Mouse (Mus musculus) intestine, embryonic 14.5 days (tissue): ENCODE data around the gene Hsdl1. TPM values are rescaled to one million over a fixed set of nuclear protein-coding genes. Genes with fewer than 3 reads are reported as not detected.

Experiments used
- ATAC-seq: fragments of 200-750 bp; cut with Nextera tagmentation; replicated peaks from 2 replicates; pipeline ENCODE4 v1.8.0; 2017; ENCODE audit warnings: low read depth, moderate number of reproducible peaks, moderate TSS enrichment, moderate library complexity; ENCODE audit not compliant: low FRiP score, low TSS enrichment
- DNase-seq: peaks from one replicate; pipeline ENCODE4 v3.0.0-alpha.2; 2018; ENCODE audit warnings: low spot score
- H3K27ac ChIP-seq: fragments of 300-500 bp; sonication (generic); 2 replicates; pipeline ENCODE4 v1.5.1; 2014; ENCODE audit warnings: low read depth, mild to moderate bottlenecking, control low read depth
- H3K27me3 ChIP-seq: fragments of 300-500 bp; sonication (generic); replicated peaks from 2 replicates; pipeline ENCODE4 v1.6.1; 2014; ENCODE audit warnings: low read length, control low read depth; ENCODE audit not compliant: control insufficient read depth, insufficient read depth
- H3K36me3 ChIP-seq: fragments of 300-500 bp; sonication (generic); 2 replicates; pipeline ENCODE4 v1.6.1; 2014; ENCODE audit warnings: low read length, control low read depth; ENCODE audit not compliant: control insufficient read depth, insufficient read depth
- H3K4me1 ChIP-seq: fragments of 300-500 bp; sonication (generic); replicated peaks from 2 replicates; pipeline ENCODE4 v1.6.1; 2014; ENCODE audit warnings: low read length, control low read depth, mixed read lengths; ENCODE audit not compliant: control insufficient read depth, insufficient read depth
- H3K4me2 ChIP-seq: fragments of 300-500 bp; sonication (generic); 2 replicates; pipeline ENCODE4 v1.6.1; 2014; ENCODE audit warnings: low read length
- H3K4me3 ChIP-seq: fragments of 300-500 bp; sonication (generic); 2 replicates; pipeline ENCODE4 v1.5.1; 2014; ENCODE audit warnings: low read depth, low read length, control low read depth, mixed read lengths
- H3K9ac ChIP-seq: fragments of 300-500 bp; sonication (generic); 2 replicates; pipeline ENCODE4 v1.6.1; 2014; ENCODE audit warnings: mild to moderate bottlenecking, low read length
- H3K9me3 ChIP-seq: fragments of 300-500 bp; sonication (generic); 2 replicates; pipeline ENCODE4 v1.6.1; 2016; ENCODE audit warnings: low read length, control low read depth; ENCODE audit not compliant: control insufficient read depth
- WGBS: fragments of 180-500 bp; shearing (Covaris S2); extraction: QIAGEN DNeasy Blood & Tissue Kit; methylation state at CpG from one replicate; pipeline ENCODE4 v1.1.7; 2014; 5-methylcytosine and 5-hydroxymethylcytosine counted together
- polyA plus RNA-seq: library from polyadenylated mRNA; unstranded; fragments of >200 nt; fragmentation: Nextera tagmentation; extraction: Ambion mirVana; gene quantifications from 2 replicates; pipeline ENCODE4 v1.2.1, GENCODE M21; 2014

Hsdl1 gene
- polyA plus RNA-seq, 1 experiment from 2014 or later = 36.6 TPM

DNA sequence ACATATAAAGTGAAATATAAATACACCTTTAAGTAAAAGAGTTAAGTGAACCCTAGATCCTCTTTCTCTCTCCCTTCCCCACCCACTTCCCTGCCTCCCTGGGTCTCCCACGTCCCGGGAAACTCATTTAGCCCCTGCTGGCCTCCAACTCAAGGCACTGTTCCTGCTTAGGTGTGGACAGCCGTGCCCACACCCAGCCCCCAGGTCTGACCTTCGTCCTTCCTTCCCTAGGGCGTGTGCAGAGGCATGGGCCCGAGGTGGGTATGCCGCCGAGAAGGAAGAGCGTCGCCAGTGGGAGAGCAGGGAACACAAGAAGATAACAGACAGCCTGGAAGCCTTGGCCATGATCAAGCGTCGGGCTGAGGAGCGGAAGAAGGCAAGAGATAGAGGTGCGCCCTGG is 15.4 kb upstream of the Hsdl1 start:
- Histone ChIP-seq H3K9ac (no peak overlapping the region), H3K4me2 (no peak overlapping the region), H3K4me3 (no peak overlapping the region), H3K9me3 (no peaks in the 10 kb centered on the region), H3K27ac (no peak overlapping the region), H3K4me1 (0 out of 2 replicates have a peak, but pooled peaks cover 4% of the 10 kb centered on the region), H3K27me3 (no peaks in the 10 kb centered on the region), H3K36me3 (no peaks in the 10 kb centered on the region)
- peak; percentile 61 for ATAC-seq
- no peak for DNase-seq
- 68% methylated on average over 14 of the region's 14 CpGs for WGBS

DNA sequence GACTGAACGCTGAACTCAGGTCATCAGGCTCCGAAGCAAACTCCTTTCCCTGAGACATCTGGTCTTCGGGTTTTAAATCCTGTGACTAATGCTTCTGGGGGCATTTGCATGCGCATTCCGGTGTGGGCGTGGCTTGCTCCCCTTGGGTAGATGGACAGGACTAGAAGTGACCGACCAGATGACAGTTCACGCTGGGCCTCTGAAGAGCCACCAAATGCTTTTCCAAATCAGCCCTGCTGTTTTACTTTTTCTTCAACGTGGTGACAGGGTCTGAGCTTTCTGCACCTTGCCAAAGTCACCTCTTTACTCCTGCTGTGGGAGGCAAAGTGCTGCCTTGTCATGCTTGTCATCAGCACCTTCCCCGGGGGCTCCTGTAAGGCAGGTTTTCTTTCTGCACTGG is 13.9 kb upstream of the Hsdl1 start:
- Histone ChIP-seq H3K27me3 (no peaks in the 10 kb centered on the region), H3K9ac (no peak overlapping the region), H3K27ac (no peak overlapping the region), H3K4me3 (no peak overlapping the region), H3K4me1 (0 out of 2 replicates have a peak, but pooled peaks cover 4% of the 10 kb centered on the region), H3K9me3 (no peaks in the 10 kb centered on the region), H3K36me3 (no peaks in the 10 kb centered on the region), H3K4me2 (no peak overlapping the region)
- WGBS = 29% methylated on average over 10 of the region's 10 CpGs
- ATAC-seq (no peak), DNase-seq (no peak)

DNA sequence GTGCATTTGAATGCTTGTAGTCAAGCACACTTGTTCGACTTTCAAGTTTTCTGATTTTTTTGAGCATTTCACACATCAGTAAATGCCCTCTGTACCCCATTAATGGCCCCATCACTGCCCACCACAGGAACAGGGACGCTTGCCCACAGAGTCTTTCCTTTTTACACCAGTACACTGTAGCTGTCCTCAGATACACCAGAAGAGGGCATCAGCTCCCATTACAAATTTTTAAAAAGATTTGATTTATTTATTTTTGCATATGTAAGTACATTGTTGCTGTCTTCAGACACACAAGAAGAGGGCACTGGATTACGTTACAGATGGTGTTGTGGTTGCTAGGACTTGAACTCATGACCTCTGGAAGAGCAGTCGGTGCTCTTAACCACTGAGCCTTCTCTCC is 13.3 kb upstream of the Hsdl1 start:
- WGBS = 65% methylated on average over 4 of the region's 4 CpGs
- H3K4me1 ChIP-seq = 0 out of 2 replicates have a peak, but pooled peaks cover 4% of the 10 kb centered on the region
- no peak overlapping the region for H3K4me2 ChIP-seq
- DNase-seq = no peak
- no peak overlapping the region for H3K9ac ChIP-seq
- no peak for ATAC-seq
- H3K36me3 ChIP-seq = no peaks in the 10 kb centered on the region
- H3K4me3 ChIP-seq = no peak overlapping the region
- no peaks in the 10 kb centered on the region for H3K27me3 ChIP-seq
- H3K27ac ChIP-seq = no peak overlapping the region
- H3K9me3 ChIP-seq = no peaks in the 10 kb centered on the region

- H3K27me3 ChIP-seq = no peaks in the 10 kb centered on the region
- H3K9me3 ChIP-seq = no peaks in the 10 kb centered on the region
- 0 out of 2 replicates have a peak, but pooled peaks cover 4% of the 10 kb centered on the region for H3K4me1 ChIP-seq
- peak overlapping the region; percentile 49 for H3K4me2 ChIP-seq
- H3K36me3 ChIP-seq = no peaks in the 10 kb centered on the region
- H3K9ac ChIP-seq = peak overlapping the region; percentile 22; the same call in 1 of the 2 replicates
- no peak overlapping the region for H3K27ac ChIP-seq
- WGBS = 18% methylated on average over 23 of the region's 24 CpGs
- H3K4me3 ChIP-seq = peak overlapping the region; percentile 27
- ATAC-seq = no peak
- DNase-seq = no peak
Measured at GRCm38 (mm10) chr8:119585901-119586300, 10.9 kb upstream of the Hsdl1 start.

- Histone ChIP-seq H3K36me3 (no peaks in the 10 kb centered on the region), H3K4me1 (no peaks in the 10 kb centered on the region; the same call in 1 of the 2 replicates), H3K4me3 (no peak overlapping the region), H3K9ac (no peak overlapping the region), H3K9me3 (no peaks in the 10 kb centered on the region), H3K4me2 (no peak overlapping the region), H3K27me3 (peaks cover 7% of the 10 kb centered on the region; the same call in 1 of the 2 replicates), H3K27ac (peak overlapping the region; percentile 27; the same call in 1 of the 2 replicates)
- WGBS = 65% methylated on average over 5 of the region's 5 CpGs
- ATAC-seq (peak; percentile 21; the same call in 1 of the 2 replicates), DNase-seq (no peak)
Measured at GRCm38 (mm10) chr8:119580441-119581161, 5.6 kb upstream of the Hsdl1 start.

GRCm38 (mm10) chr8:119579096-119579495 is 4.1 kb upstream of the Hsdl1 start:
- DNase-seq = no peak
- no peak overlapping the region for H3K27ac ChIP-seq

DNA sequence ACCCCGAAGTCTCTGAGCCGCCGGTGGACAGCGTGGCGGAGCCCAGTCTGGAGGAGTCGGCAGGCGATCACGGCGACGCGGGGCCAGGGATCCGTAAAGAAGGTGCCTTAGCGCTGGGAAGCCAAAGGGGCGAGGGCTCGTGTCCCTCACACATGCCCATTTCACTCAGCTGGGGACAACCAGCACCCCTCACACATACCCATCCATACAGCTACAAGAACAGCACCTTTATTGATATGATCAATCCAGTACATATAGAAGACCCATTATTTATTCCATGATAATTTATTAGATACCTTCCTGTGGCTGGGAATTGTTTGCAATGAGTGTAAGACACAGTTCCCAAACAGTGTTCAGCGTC is 363 bp upstream of the Hsdl1 start:
- ATAC-seq (peak; percentile 22), DNase-seq (no peak)
- no peak overlapping the region for H3K27ac ChIP-seq
- H3K4me3 ChIP-seq = peak overlapping the region; percentile 68
- H3K4me1 ChIP-seq = no peaks in the 10 kb centered on the region; the same call in 1 of the 2 replicates
- H3K9me3 ChIP-seq = no peaks in the 10 kb centered on the region
- peak overlapping the region; percentile 67 for H3K9ac ChIP-seq
- H3K4me2 ChIP-seq = peak overlapping the region; percentile 88
- WGBS = 2% methylated on average over 16 of the region's 16 CpGs
- H3K27me3 ChIP-seq = peaks cover 12% of the 10 kb centered on the region; the same call in 1 of the 2 replicates
- H3K36me3 ChIP-seq = no peaks in the 10 kb centered on the region

More at GRCm38 (mm10) chr8:119579096-119579495, 4.1 kb upstream of the Hsdl1 start:
- H3K36me3 ChIP-seq = no peaks in the 10 kb centered on the region
- 28% methylated on average over 13 of the region's 13 CpGs for WGBS
- H3K27me3 ChIP-seq = peaks cover 7% of the 10 kb centered on the region; the same call in 1 of the 2 replicates
- H3K4me2 ChIP-seq = no peak overlapping the region
- no peak overlapping the region for H3K4me3 ChIP-seq
- no peaks in the 10 kb centered on the region; the same call in 1 of the 2 replicates for H3K4me1 ChIP-seq
- no peak overlapping the region for H3K9ac ChIP-seq
- no peaks in the 10 kb centered on the region for H3K9me3 ChIP-seq
- no peak for ATAC-seq

DNA sequence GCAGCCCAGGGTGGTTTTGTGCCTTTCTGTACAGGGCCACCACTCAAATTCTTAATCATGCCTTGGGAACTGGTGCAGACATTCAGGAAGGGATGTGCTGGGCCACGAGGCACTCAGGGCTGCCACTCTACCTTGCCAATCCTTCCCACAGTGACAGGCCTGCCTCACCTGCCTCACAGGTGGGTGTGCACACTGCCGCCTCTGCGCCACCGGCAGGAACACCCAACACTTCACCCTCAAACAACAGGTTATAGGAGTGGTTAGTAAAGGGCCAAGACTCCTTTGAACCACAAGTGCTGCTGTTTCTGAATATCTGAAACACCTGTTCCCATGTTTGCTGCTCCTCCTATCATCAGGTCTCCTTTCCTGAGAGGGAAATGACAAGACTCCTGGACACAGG is 2.6 kb downstream of the Hsdl1 start:
- no peak overlapping the region for H3K27ac ChIP-seq
- H3K4me2 ChIP-seq = no peak overlapping the region

More for the DNA sequence above, 2.6 kb downstream of the Hsdl1 start:
- 0 out of 2 replicates have a peak, but pooled peaks cover 3% of the 10 kb centered on the region for H3K36me3 ChIP-seq
- no peak overlapping the region for H3K9ac ChIP-seq
- WGBS = 74% methylated on average over 4 of the region's 4 CpGs
- ATAC-seq = no peak
- no peak for DNase-seq
- H3K27me3 ChIP-seq = peaks cover 12% of the 10 kb centered on the region; the same call in 1 of the 2 replicates
- H3K4me1 ChIP-seq = no peaks in the 10 kb centered on the region; the same call in 1 of the 2 replicates
- no peak overlapping the region for H3K4me3 ChIP-seq
- no peaks in the 10 kb centered on the region for H3K9me3 ChIP-seq
